Mouse (Mus musculus): ENCODE results near the gene Olfr122.

Olfr122 gene

GRCm38 (mm10) chr17:37768307-37768706 is at the start of gene Olfr122:
Gene Olfr122 (plus strand): TSS chr17:37768607.
- DNase-seq (ENCODE audit: low read depth in 1 of 2, low spot score in 2 of 2), result no peak

- no peak for DNase-seq (ENCODE audit: low read depth in 1 of 2, low spot score in 2 of 2)
Observed at GRCm38 (mm10) chr17:37721508-37721907, 46.9 kb upstream of the Olfr122 start, which contains the start of gene Olfr120. Gene Olfr120 (plus strand): TSS chr17:37721808.

- DNase-seq (ENCODE audit: low read depth in 1 of 2, low spot score in 2 of 2), result no peak
Observed at GRCm38 (mm10) chr17:37738070-37738469, 30.3 kb upstream of the Olfr122 start.

- DNase-seq (ENCODE audit: low read depth in 1 of 2, low spot score in 2 of 2), result no peak
Observed at GRCm38 (mm10) chr17:37793229-37793628, 24.8 kb downstream of the Olfr122 start, which contains the start of gene Olfr123. Gene Olfr123 (plus strand): TSS chr17:37793529.

- no peak for DNase-seq (ENCODE audit: low read depth in 1 of 2, low spot score in 2 of 2)
Observed at GRCm38 (mm10) chr17:37799588-37799987, 31.2 kb downstream of the Olfr122 start, which contains the start of gene Olfr124. Gene Olfr124 (plus strand): TSS chr17:37799888.

Measured in monocyte, adult 2 months (primary cell).